Mouse (Mus musculus) urinary bladder, postnatal 0 days (tissue): ENCODE results near the gene Coro2b. TPM values are rescaled to one million over a fixed set of nuclear protein-coding genes. Genes with fewer than 3 reads are reported as not detected.

Source experiments
- polyA plus RNA-seq: library from polyadenylated mRNA; unstranded; fragments of >200 nt; fragmentation: Nextera tagmentation; extraction: Ambion mirVana; gene quantifications from 2 replicates; pipeline ENCODE4 v1.2.1, GENCODE M21; 2015

Gene Coro2b
- 2.1 and 2.7 TPM in 2 replicates for polyA plus RNA-seq

DNA sequence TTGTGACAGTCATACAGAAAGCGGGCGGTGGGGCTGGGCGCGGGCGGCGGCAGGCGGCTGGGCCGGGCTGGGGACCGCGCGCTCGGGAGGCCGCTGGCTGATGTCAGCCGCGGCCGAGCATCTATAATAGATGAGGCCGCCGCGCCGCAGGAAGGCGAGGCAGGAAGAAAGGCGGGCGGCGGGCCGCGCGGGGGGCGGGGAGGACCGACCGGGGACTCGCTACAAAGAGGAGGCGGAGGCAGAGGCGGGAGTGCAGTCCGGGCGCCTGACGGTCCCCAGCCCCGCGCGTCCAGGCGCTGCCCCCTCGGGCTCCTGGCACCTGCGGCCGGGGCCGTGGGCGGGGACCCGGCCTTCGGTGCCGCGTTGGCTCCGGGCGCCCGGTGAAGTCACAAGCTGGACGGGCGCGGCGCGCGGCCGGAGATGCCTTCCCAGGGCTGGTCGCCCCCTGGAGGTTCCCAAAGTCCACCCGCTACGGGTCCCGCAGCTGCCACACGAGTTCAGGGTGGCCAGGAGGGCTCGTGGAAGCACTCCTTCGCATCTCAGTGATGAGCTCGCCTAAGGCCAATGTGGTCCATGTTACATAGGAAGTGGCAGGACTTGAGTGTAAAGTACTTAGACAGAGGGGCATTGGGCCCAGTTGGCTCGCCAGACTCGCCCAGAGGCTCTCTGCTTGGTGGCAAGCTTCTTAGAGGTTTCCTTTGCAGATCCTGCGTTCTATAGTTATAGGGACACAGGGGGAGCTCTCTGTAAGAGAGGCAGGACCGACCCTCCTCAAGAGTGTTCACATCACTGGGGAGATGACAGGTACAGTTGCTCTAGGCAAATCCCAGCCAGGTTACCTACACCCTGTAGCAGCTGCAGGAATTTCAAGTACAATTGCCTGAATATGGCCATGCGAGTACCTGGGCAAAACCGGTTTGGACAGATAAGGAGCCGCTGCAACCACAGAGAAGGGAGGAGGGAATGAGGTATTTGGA is at the start of gene Coro2b:
Gene Coro2b, minus strand, starts transcription at position 390 of the 977 bp plus-strand sequence.

Other genes with a start within 250 kb of the Coro2b start
- 66.2 and 74.9 TPM in 2 replicates for gene Anp32a, start 195.8 kb downstream of the Coro2b start, polyA plus RNA-seq
- 0.70 and 1.2 TPM in 2 replicates for gene Itga11, start 140.8 kb upstream of the Coro2b start, polyA plus RNA-seq